Comparison of ENCODE assay signal across 8 mouse cellular contexts in the genomic region with DNA sequence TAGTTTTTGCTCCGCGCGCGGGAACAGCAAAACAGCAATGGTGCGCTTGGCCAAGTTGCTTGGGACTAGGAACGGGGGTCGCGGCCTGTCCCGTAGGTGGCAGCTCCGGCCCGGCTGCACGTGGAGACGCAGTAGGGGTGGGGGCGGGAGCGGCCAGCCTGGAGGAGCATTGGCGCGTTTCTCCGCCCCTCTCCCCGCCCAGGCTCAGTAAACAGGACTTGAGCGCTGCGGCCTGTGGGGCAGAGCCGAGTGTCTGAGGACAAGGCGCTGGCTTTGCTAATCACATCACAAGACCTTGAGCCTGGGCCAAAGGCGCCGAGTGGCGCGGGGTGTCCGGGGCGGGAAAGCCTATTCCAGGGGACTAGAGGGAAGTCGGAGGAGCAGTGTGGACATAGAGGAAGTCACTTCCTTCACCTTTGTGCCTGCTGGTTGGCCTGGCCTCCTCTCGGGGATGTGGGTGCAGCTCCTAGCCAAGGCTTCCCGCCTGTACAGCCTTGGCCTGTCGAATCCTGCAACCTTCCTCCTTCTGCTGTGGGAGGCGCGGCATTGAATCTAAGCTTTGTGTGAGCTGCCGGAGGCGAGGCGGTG. TPM values are rescaled to one million over a fixed set of nuclear protein-coding genes. Genes with fewer than 3 reads are reported as not detected.
DNase-seq lines count a peak whose midpoint lies in the region; ATAC-seq lines count a peak whose summit lies in the region.

No protein-coding gene starts in this region.

- peak overlapping the region; percentile 70 for H3K9ac ChIP-seq in heart, embryonic 15.5 days
- H3K9ac ChIP-seq in liver, embryonic 15.5 days, result peak overlapping the region; percentile 80
- peak overlapping the region; percentile 81 for H3K9ac ChIP-seq in neural tube, embryonic 11.5 days (ENCODE audit: low read length)
- H3K9ac ChIP-seq in stomach, embryonic 16.5 days (ENCODE audit: low read length), result peak overlapping the region; percentile 82

- H3K4me3 ChIP-seq in forebrain, embryonic 10.5 days, result peak overlapping the region; percentile 77
- H3K4me3 ChIP-seq in heart, embryonic 15.5 days, result peak overlapping the region; percentile 84
- peak overlapping the region; percentile 80 for H3K4me3 ChIP-seq in liver, embryonic 15.5 days (replicated peaks)
- H3K4me3 ChIP-seq in neural tube, embryonic 11.5 days (ENCODE audit: low read depth, low read length), result peak overlapping the region; percentile 62
- peak overlapping the region; percentile 64 for H3K4me3 ChIP-seq in stomach, embryonic 16.5 days (replicated peaks; ENCODE audit: low read length)

- peaks cover 55% of the 10 kb centered on the region for H3K4me1 ChIP-seq in forebrain, embryonic 10.5 days
- peaks cover 43% of the 10 kb centered on the region for H3K4me1 ChIP-seq in heart, embryonic 15.5 days (replicated peaks)
- H3K4me1 ChIP-seq in liver, embryonic 15.5 days (replicated peaks), result peaks cover 44% of the 10 kb centered on the region
- H3K4me1 ChIP-seq in neural tube, embryonic 11.5 days (ENCODE audit: control insufficient read depth, insufficient read depth, low read length), result peaks cover 18% of the 10 kb centered on the region
- peaks cover 20% of the 10 kb centered on the region for H3K4me1 ChIP-seq in stomach, embryonic 16.5 days (ENCODE audit: control insufficient read depth, insufficient read depth, low read length)

- H3K27ac ChIP-seq in forebrain, embryonic 10.5 days, result peak overlapping the region; percentile 97
- H3K27ac ChIP-seq in heart, embryonic 15.5 days, result peak overlapping the region; percentile 99
- peak overlapping the region; percentile 96 for H3K27ac ChIP-seq in liver, embryonic 15.5 days (replicated peaks)
- peak overlapping the region; percentile 91 for H3K27ac ChIP-seq in neural tube, embryonic 11.5 days (ENCODE audit: low read depth, low read length)
- peak overlapping the region; percentile 100 for H3K27ac ChIP-seq in stomach, embryonic 16.5 days (ENCODE audit: low read length)

- ATAC-seq in heart, embryonic 15.5 days (replicated peaks; ENCODE audit: insufficient number of reproducible peaks, insufficient read depth, low FRiP score, low read depth), result peak; percentile 87
- peak; percentile 76 for ATAC-seq in liver, embryonic 15.5 days (ENCODE audit: insufficient read depth)
- ATAC-seq in neural tube, embryonic 11.5 days (ENCODE audit: insufficient read depth, low FRiP score, low TSS enrichment), result peak; percentile 78
- ATAC-seq in stomach, embryonic 16.5 days (ENCODE audit: insufficient read depth, low FRiP score), result peak; percentile 90

- peak overlapping the region; percentile 94 for H3K4me2 ChIP-seq in heart, embryonic 15.5 days
- peak overlapping the region; percentile 96 for H3K4me2 ChIP-seq in liver, embryonic 15.5 days
- H3K4me2 ChIP-seq in neural tube, embryonic 11.5 days (ENCODE audit: low read depth), result peak overlapping the region; percentile 86
- H3K4me2 ChIP-seq in stomach, embryonic 16.5 days (ENCODE audit: low read depth, low read length), result peak overlapping the region; percentile 98

- peaks cover 42% of the 10 kb centered on the region for H3K36me3 ChIP-seq in forebrain, embryonic 10.5 days (replicated peaks)
- no peaks in the 10 kb centered on the region for H3K36me3 ChIP-seq in heart, embryonic 15.5 days
- peaks cover 29% of the 10 kb centered on the region for H3K36me3 ChIP-seq in liver, embryonic 15.5 days (replicated peaks)
- peaks cover 8% of the 10 kb centered on the region for H3K36me3 ChIP-seq in neural tube, embryonic 11.5 days (ENCODE audit: control insufficient read depth, insufficient read depth, low read length)
- H3K36me3 ChIP-seq in stomach, embryonic 16.5 days (ENCODE audit: control insufficient read depth, insufficient read depth, low read length), result no peaks in the 10 kb centered on the region

- no peaks in the 10 kb centered on the region for H3K9me3 ChIP-seq in forebrain, embryonic 10.5 days
- H3K9me3 ChIP-seq in heart, embryonic 15.5 days (replicated peaks), result no peaks in the 10 kb centered on the region
- H3K9me3 ChIP-seq in liver, embryonic 15.5 days (replicated peaks), result no peaks in the 10 kb centered on the region
- no peaks in the 10 kb centered on the region for H3K9me3 ChIP-seq in neural tube, embryonic 11.5 days (ENCODE audit: control insufficient read depth, low read length)
- H3K9me3 ChIP-seq in stomach, embryonic 16.5 days (replicated peaks; ENCODE audit: control insufficient read depth, low read length), result no peaks in the 10 kb centered on the region

- H3K27me3 ChIP-seq in forebrain, embryonic 10.5 days (ENCODE audit: poor library complexity, severe bottlenecking), result peaks cover 10% of the 10 kb centered on the region
- no peaks in the 10 kb centered on the region for H3K27me3 ChIP-seq in heart, embryonic 15.5 days
- H3K27me3 ChIP-seq in liver, embryonic 15.5 days, result no peaks in the 10 kb centered on the region
- no peaks in the 10 kb centered on the region for H3K27me3 ChIP-seq in neural tube, embryonic 11.5 days (ENCODE audit: control insufficient read depth, insufficient read depth, low read length)
- no peaks in the 10 kb centered on the region for H3K27me3 ChIP-seq in stomach, embryonic 16.5 days (ENCODE audit: control insufficient read depth, insufficient read depth, low read length)

- WGBS in forebrain, embryonic 10.5 days, result 1% methylated on average over 38 of the region's 38 CpGs
- 1% methylated on average over 38 of the region's 38 CpGs for WGBS in heart, embryonic 15.5 days
- WGBS in liver, embryonic 15.5 days (ENCODE audit: insufficient replicate concordance), result under 1% methylated on average over 38 of the region's 38 CpGs
- WGBS in neural tube, embryonic 11.5 days, result 1% methylated on average over 38 of the region's 38 CpGs
- under 1% methylated on average over 38 of the region's 38 CpGs for WGBS in stomach, embryonic 16.5 days

- peak; percentile 85 for DNase-seq in CD4-positive, CD25-positive, alpha-beta regulatory T cell, adult 2 months (ENCODE audit: low read depth, low spot score)
- DNase-seq in c-Kit-positive CD71-negative TER-119-negative erythroid progenitor cells, embryonic 14.5 days (ENCODE audit: low read depth), result peak; percentile 76
- DNase-seq in forebrain, embryonic 10.5 days (ENCODE audit: extremely low spot score, low spot score), result peak; percentile 92
- DNase-seq in kidney, postnatal 25 days, result peak; percentile 97 to 99
- peak; percentile 86 for DNase-seq in neural tube, embryonic 11.5 days (ENCODE audit: low spot score)

RNA-seq across cellular contexts. Expression of a gene that starts 0.7 kb away (rescaled TPM):
- 8.1 and 8.9 TPM in 2 replicates for polyA plus RNA-seq in forebrain, embryonic 10.5 days (2016; fragmentation: Nextera tagmentation; extraction: Ambion mirVana)
- 6.6 and 8.7 TPM in 2 replicates for polyA plus RNA-seq in heart, embryonic 15.5 days (2015; fragmentation: Nextera tagmentation; extraction: Ambion mirVana)
- polyA plus RNA-seq in liver, embryonic 15.5 days (2015; fragmentation: Nextera tagmentation; extraction: Ambion mirVana), result 6.8 and 7.4 TPM in 2 replicates
- 14.0 and 15.5 TPM in 2 replicates for polyA plus RNA-seq in neural tube, embryonic 11.5 days (2014; fragmentation: Nextera tagmentation; extraction: Ambion mirVana)
- polyA plus RNA-seq in stomach, embryonic 16.5 days (2015; fragmentation: Nextera tagmentation; extraction: Ambion mirVana), result 12.7 and 14.5 TPM in 2 replicates

Comparison
In these comparisons a context has a peak if more than half of its experiments do, and no peak if none do; other contexts are left out.
1. Peak in every context shown above with its lines: DNase-seq, ATAC-seq, H3K4me3 ChIP-seq and H3K27ac ChIP-seq.